9 mouse cellular contexts compared by ENCODE assay signal in the genomic region with DNA sequence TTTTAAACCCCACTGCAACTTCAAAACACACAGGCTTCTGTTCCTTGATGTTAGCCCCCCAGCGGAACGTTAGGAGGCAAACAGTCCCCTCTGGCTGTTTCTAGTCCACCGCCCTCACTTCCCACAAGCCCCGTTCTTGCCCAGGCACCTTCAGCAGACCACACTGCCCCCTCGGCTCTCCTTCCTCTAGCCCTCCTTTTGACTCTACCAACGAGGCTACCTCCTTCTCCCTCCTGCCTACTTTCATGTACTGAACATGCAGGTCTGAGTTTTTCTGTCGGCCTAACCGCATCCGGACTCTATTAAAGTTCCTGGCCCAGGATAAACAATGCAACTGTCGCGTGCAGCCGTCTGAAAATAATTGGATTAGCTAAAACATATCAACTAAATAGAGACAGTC. TPM values are rescaled to one million over a fixed set of nuclear protein-coding genes. Genes with fewer than 3 reads are reported as not detected.
DNase-seq lines count a peak whose midpoint lies in the region; ATAC-seq and TF ChIP-seq lines count a peak whose summit lies in the region.
"Had no signal": no experiment of that assay in that cellular context is flagged by ENCODE, and none has a peak within 500 bp of the region (broad histone marks: within the 10 kb centered on the region; RNA-seq: fewer than 3 reads in every experiment).

No protein-coding gene starts in this region.

- H3K27ac ChIP-seq in forebrain, embryonic 11.5 days (ENCODE audit: low read depth, low read length): no peak overlapping the region
- no peak overlapping the region for H3K27ac ChIP-seq in forebrain, postnatal 0 days (ENCODE audit: low read depth, low read length)
- H3K27ac ChIP-seq in spleen, adult 2 months (ENCODE audit: insufficient read depth, low read length): peak overlapping the region; percentile 68
- H3K27ac ChIP-seq in intestine, embryonic 15.5 days: no peak overlapping the region

- H3K4me1 ChIP-seq in forebrain, embryonic 11.5 days (replicated peaks; ENCODE audit: control insufficient read depth, insufficient read depth, low read length): peaks cover 2% of the 10 kb centered on the region; the same call in 1 of the 2 replicates
- no peaks in the 10 kb centered on the region for H3K4me1 ChIP-seq in forebrain, postnatal 0 days (ENCODE audit: insufficient read depth)
- H3K4me1 ChIP-seq in spleen, adult 2 months (ENCODE audit: control insufficient read depth, insufficient read depth, insufficient read length): peaks cover 2% of the 10 kb centered on the region; the same call in 1 of the 2 replicates
- peaks cover 8% of the 10 kb centered on the region; the same call in 1 of the 2 replicates for H3K4me1 ChIP-seq in intestine, embryonic 15.5 days (replicated peaks)

- H3K9ac ChIP-seq in forebrain, embryonic 11.5 days (ENCODE audit: low read length): no peak overlapping the region
- H3K9ac ChIP-seq in forebrain, postnatal 0 days: no peak overlapping the region
- H3K9ac ChIP-seq in intestine, embryonic 15.5 days: no peak overlapping the region

- peak overlapping the region; percentile 15; the same call in 1 of the 2 replicates for H3K4me2 ChIP-seq in forebrain, embryonic 11.5 days (ENCODE audit: low read depth, low read length, severe bottlenecking)
- H3K4me2 ChIP-seq in forebrain, postnatal 0 days (ENCODE audit: low read depth): no peak overlapping the region
- no peak overlapping the region for H3K4me2 ChIP-seq in intestine, embryonic 15.5 days (replicated peaks)

- DNase-seq in forebrain, embryonic 11.5 days (ENCODE audit: low spot score): no peak
- DNase-seq in forebrain, postnatal 0 days: no peak
- DNase-seq in spleen, adult 2 months (ENCODE audit: low read depth in 1 of 2, low spot score in 2 of 2): no peak
- no peak for DNase-seq in spleen, postnatal 10 days (ENCODE audit: low spot score in 2 of 2)
- no peak for DNase-seq in layer of hippocampus, adult 18-20 months (ENCODE audit: low spot score in 2 of 2)

- ATAC-seq in forebrain, embryonic 11.5 days (replicated peaks; ENCODE audit: low FRiP score): peak; percentile 49
- no peak for ATAC-seq in forebrain, postnatal 0 days
- 0 out of 2 replicates have a peak, but pooled peaks have one; percentile 6 for ATAC-seq in megakaryocyte-erythroid progenitor cell, adult 5-6 weeks (replicated peaks; ENCODE audit: low FRiP score, low TSS enrichment, poor library complexity, severe bottlenecking)
- no peak for ATAC-seq in cerebellum, adult (ENCODE audit: insufficient number of reproducible peaks, low FRiP score, low TSS enrichment)
- no peak for ATAC-seq in intestine, embryonic 15.5 days

- H3K27me3 ChIP-seq in forebrain, embryonic 11.5 days (ENCODE audit: control insufficient read depth, insufficient read depth, low read length): peaks cover 71% of the 10 kb centered on the region
- H3K27me3 ChIP-seq in forebrain, postnatal 0 days (ENCODE audit: insufficient read depth, low read length): peaks cover 69% of the 10 kb centered on the region
- no peaks in the 10 kb centered on the region for H3K27me3 ChIP-seq in spleen, adult 2 months (ENCODE audit: control insufficient read depth, insufficient read depth, low read length)
- H3K27me3 ChIP-seq in intestine, embryonic 15.5 days (replicated peaks): peaks cover 64% of the 10 kb centered on the region

- no peaks in the 10 kb centered on the region for H3K9me3 ChIP-seq in forebrain, embryonic 11.5 days (ENCODE audit: control insufficient read depth, low read length)
- H3K9me3 ChIP-seq in forebrain, postnatal 0 days (ENCODE audit: low read length): no peaks in the 10 kb centered on the region
- H3K9me3 ChIP-seq in intestine, embryonic 15.5 days: no peaks in the 10 kb centered on the region

- no peaks in the 10 kb centered on the region for H3K36me3 ChIP-seq in forebrain, embryonic 11.5 days (ENCODE audit: control insufficient read depth, insufficient read depth, low read length)
- no peaks in the 10 kb centered on the region for H3K36me3 ChIP-seq in forebrain, postnatal 0 days (ENCODE audit: insufficient read depth)
- H3K36me3 ChIP-seq in spleen, adult 2 months (ENCODE audit: control insufficient read depth, insufficient read depth, low read length): 0 out of 2 replicates have a peak, but pooled peaks cover 1% of the 10 kb centered on the region
- H3K36me3 ChIP-seq in intestine, embryonic 15.5 days: no peaks in the 10 kb centered on the region

- no peak overlapping the region; the same call in 1 of the 2 replicates for H3K4me3 ChIP-seq in forebrain, embryonic 11.5 days (ENCODE audit: low read depth, low read length)
- H3K4me3 ChIP-seq in forebrain, postnatal 0 days (ENCODE audit: low read depth, low read length): no peak overlapping the region
- H3K4me3 ChIP-seq in spleen, adult 2 months (ENCODE audit: extremely low read depth, insufficient read depth, insufficient read length): peak overlapping the region; percentile 15; the same call in 1 of the 2 replicates
- no peak overlapping the region for H3K4me3 ChIP-seq in intestine, embryonic 15.5 days (replicated peaks)

- WGBS in forebrain, embryonic 11.5 days: under 1% methylated on average over 12 of the region's 12 CpGs
- WGBS in forebrain, postnatal 0 days: 4% methylated on average over 12 of the region's 12 CpGs
- 11% methylated on average over 12 of the region's 12 CpGs for WGBS in spleen, adult 2 months
- 26% methylated on average over 12 of the region's 12 CpGs for WGBS in intestine, embryonic 15.5 days

- no peak for TF ChIP-seq CTCF in forebrain, postnatal 0 days (IDR thresholded peaks at IDR 0.05; ENCODE audit: low read depth)
- no peak for TF ChIP-seq CTCF in spleen, adult 2 months (IDR thresholded peaks at IDR 0.05; ENCODE audit: extremely low read depth, insufficient read depth, insufficient read length, insufficient replicate concordance)

- TF ChIP-seq POLR2A in spleen, adult 2 months (IDR thresholded peaks at IDR 0.05; ENCODE audit: low read depth, low read length): no peak

RNA-seq across cellular contexts. Expression of gene 4930412O13Rik, which starts 8.4 kb away (rescaled TPM):
- not detected in 2 replicates for polyA plus RNA-seq in forebrain, embryonic 11.5 days (2014; fragmentation: Nextera tagmentation; extraction: Ambion mirVana)
- total RNA-seq in forebrain, postnatal 0 days (2014; rRNA removed): not detected in 2 replicates
- not detected in 2 replicates for polyA plus RNA-seq in forebrain, postnatal 0 days (2015; fragmentation: Nextera tagmentation; extraction: Ambion mirVana)
- not detected in 2 replicates for polyA plus RNA-seq in spleen, adult 2 months (2012; rRNA removed)
- not detected in 2 replicates for total RNA-seq in megakaryocyte-erythroid progenitor cell, adult 5-6 weeks (2014; fragmentation: Nextera tagmentation)
- not detected in 2 replicates for total RNA-seq in megakaryocyte-erythroid progenitor cell, adult 5-6 weeks (2017)
- not detected in 2 replicates for polyA plus RNA-seq in intestine, embryonic 15.5 days (2015; fragmentation: Nextera tagmentation; extraction: Ambion mirVana)
- total RNA-seq in layer of hippocampus, adult 18-20 months (2021): not detected
- total RNA-seq: hematopoietic stem cell, adult 5-6 weeks had no signal

RNA-seq across cellular contexts. Expression of gene 9230102O04Rik, which starts 16.7 kb away (rescaled TPM):
- polyA plus RNA-seq in forebrain, embryonic 11.5 days (2014; fragmentation: Nextera tagmentation; extraction: Ambion mirVana): not detected in 2 replicates
- not detected in 2 replicates for total RNA-seq in forebrain, postnatal 0 days (2014; rRNA removed)
- not detected in 2 replicates for polyA plus RNA-seq in forebrain, postnatal 0 days (2015; fragmentation: Nextera tagmentation; extraction: Ambion mirVana)
- polyA plus RNA-seq in spleen, adult 2 months (2012; rRNA removed): not detected in 2 replicates
- total RNA-seq in megakaryocyte-erythroid progenitor cell, adult 5-6 weeks (2014; fragmentation: Nextera tagmentation): not detected in 2 replicates
- total RNA-seq in megakaryocyte-erythroid progenitor cell, adult 5-6 weeks (2017): not detected in 2 replicates
- polyA plus RNA-seq in intestine, embryonic 15.5 days (2015; fragmentation: Nextera tagmentation; extraction: Ambion mirVana): not detected in 2 replicates
- not detected for total RNA-seq in layer of hippocampus, adult 18-20 months (2021)
- total RNA-seq: hematopoietic stem cell, adult 5-6 weeks had no signal

RNA-seq across cellular contexts. Expression of gene Gata3, which starts 17.2 kb away (rescaled TPM):
- polyA plus RNA-seq in forebrain, embryonic 11.5 days (2014; fragmentation: Nextera tagmentation; extraction: Ambion mirVana): 3.4 and 4.2 TPM in 2 replicates
- 0.48 and 0.62 TPM in 2 replicates for total RNA-seq in forebrain, postnatal 0 days (2014; rRNA removed)
- polyA plus RNA-seq in forebrain, postnatal 0 days (2015; fragmentation: Nextera tagmentation; extraction: Ambion mirVana): 1.4 and 1.8 TPM in 2 replicates
- polyA plus RNA-seq in spleen, adult 2 months (2012; rRNA removed): 5.9 and 9.6 TPM in 2 replicates
- total RNA-seq in megakaryocyte-erythroid progenitor cell, adult 5-6 weeks (2014; fragmentation: Nextera tagmentation): 0.57 and 5.3 TPM in 2 replicates
- total RNA-seq in megakaryocyte-erythroid progenitor cell, adult 5-6 weeks (2017): 0.23 and 1.8 TPM in 2 replicates
- polyA plus RNA-seq in intestine, embryonic 15.5 days (2015; fragmentation: Nextera tagmentation; extraction: Ambion mirVana): 2.3 and 2.6 TPM in 2 replicates
- total RNA-seq in layer of hippocampus, adult 18-20 months (2021): not detected

Comparison
In these comparisons a context has a peak if more than half of its experiments do, and no peak if none do; other contexts are left out.
1. ATAC-seq: peak in forebrain, embryonic 11.5 days (single experiment) and megakaryocyte-erythroid progenitor cell, adult 5-6 weeks (single experiment); none in forebrain, postnatal 0 days (single experiment), cerebellum, adult (single experiment) and intestine, embryonic 15.5 days (single experiment).